Mouse (Mus musculus): Measurements from ENCODE around the gene Topors. TPM values are rescaled to one million over a fixed set of nuclear protein-coding genes. Genes with fewer than 3 reads are reported as not detected.

The Topors gene
- total RNA-seq, 1 experiment from 2014 or later, result 79.8 TPM

- no peak for ATAC-seq (replicated peaks; ENCODE audit: insufficient number of reproducible peaks, low FRiP score, low TSS enrichment, poor library complexity, severe bottlenecking)
Measured at GRCm38 (mm10) chr4:40221004-40221760, 48.5 kb downstream of the Topors start.

GRCm38 (mm10) chr4:40220437-40220836 is 49.2 kb downstream of the Topors start:
- no peak for ATAC-seq (replicated peaks; ENCODE audit: insufficient number of reproducible peaks, low FRiP score, low TSS enrichment, poor library complexity, severe bottlenecking)

- ATAC-seq (replicated peaks; ENCODE audit: insufficient number of reproducible peaks, low FRiP score, low TSS enrichment, poor library complexity, severe bottlenecking), result 0 out of 2 replicates have a peak, but pooled peaks have one; percentile 47
Measured at GRCm38 (mm10) chr4:40218382-40218781, 51.3 kb downstream of the Topors start.

- no peak for ATAC-seq (replicated peaks; ENCODE audit: insufficient number of reproducible peaks, low FRiP score, low TSS enrichment, poor library complexity, severe bottlenecking)
Measured at GRCm38 (mm10) chr4:40217910-40218309, 51.7 kb downstream of the Topors start.

- ATAC-seq (replicated peaks; ENCODE audit: insufficient number of reproducible peaks, low FRiP score, low TSS enrichment, poor library complexity, severe bottlenecking), result no peak
Measured at GRCm38 (mm10) chr4:40212177-40212576, 57.5 kb downstream of the Topors start.

Other genes with a start within 250 kb of the Topors start
- gene Aco1, start 126.8 kb downstream of the Topors start, total RNA-seq (2017), result 18.2 to 24.5 TPM (median 20.6 TPM) in 3 replicates
- 40.6 to 102 TPM (median 50.8 TPM) in 3 replicates for gene Ddx58, start 30.0 kb downstream of the Topors start, total RNA-seq (2017)
- gene Smim27, start 271 bp downstream of the Topors start, total RNA-seq (2017), result 6.8 to 13.1 TPM (median 8.2 TPM) in 3 replicates
- gene Ndufb6, start 9.6 kb upstream of the Topors start, total RNA-seq (2017), result 19.6 to 49.3 TPM (median 45.1 TPM) in 3 replicates
- gene Tmem215, start 202.3 kb upstream of the Topors start, total RNA-seq (2017), result not detected in 3 replicates